Mouse (Mus musculus) bone marrow, adult 2 months (tissue): ENCODE measurements around the gene Odf2l. TPM values are rescaled to one million over a fixed set of nuclear protein-coding genes. Genes with fewer than 3 reads are reported as not detected.

Experiments
- H3K27ac ChIP-seq: fragments of 200-500 bp; 2 replicates; pipeline ENCODE4 v1.5.1; 2012; ENCODE audit warnings: low read depth, mild to moderate bottlenecking, control low read depth, inconsistent platforms, low read length; ENCODE audit not compliant: control insufficient read depth, poor library complexity, insufficient read depth
- H3K4me1 ChIP-seq: fragments of 200-500 bp; 2 replicates; pipeline ENCODE4 v1.6.1; 2011; ENCODE audit warnings: low read length; ENCODE audit not compliant: control insufficient read depth, insufficient read depth
- H3K4me3 ChIP-seq: fragments of 200-500 bp; replicated peaks from 2 replicates; pipeline ENCODE3; 2011; ENCODE audit warnings: mild to moderate bottlenecking, low read depth, low read length, control low read depth; ENCODE audit not compliant: control insufficient read depth
- CTCF ChIP-seq: fragments of 200-500 bp; IDR thresholded peaks from 2 replicates; pipeline ENCODE4 v1.5.1; 2011; ENCODE audit warnings: low read length, control low read depth; ENCODE audit not compliant: control insufficient read depth, insufficient read depth
- POLR2A ChIP-seq: fragments of 200-500 bp; IDR thresholded peaks from 2 replicates; pipeline ENCODE4 v1.6.1; 2011; ENCODE audit warnings: low read depth, mild to moderate bottlenecking, control low read depth, low read length, borderline replicate concordance; ENCODE audit not compliant: control insufficient read depth
- WGBS: fragments of 180-500 bp; shearing (Covaris S2); methylation state at CpG from one replicate; pipeline ENCODE4 v1.1.7; 2018; 5-methylcytosine and 5-hydroxymethylcytosine counted together
- polyA plus RNA-seq: library from polyadenylated mRNA; stranded (reverse); fragments of >200 nt; gene quantifications from 2 replicates; pipeline ENCODE4 v1.2.4, GENCODE M21; 2011; ENCODE audit warnings: low replicate concordance; ENCODE audit not compliant: missing spikeins, insufficient read depth, insufficient read length

Gene Odf2l
- polyA plus RNA-seq, 1 experiment: 10.2 TPM

DNA sequence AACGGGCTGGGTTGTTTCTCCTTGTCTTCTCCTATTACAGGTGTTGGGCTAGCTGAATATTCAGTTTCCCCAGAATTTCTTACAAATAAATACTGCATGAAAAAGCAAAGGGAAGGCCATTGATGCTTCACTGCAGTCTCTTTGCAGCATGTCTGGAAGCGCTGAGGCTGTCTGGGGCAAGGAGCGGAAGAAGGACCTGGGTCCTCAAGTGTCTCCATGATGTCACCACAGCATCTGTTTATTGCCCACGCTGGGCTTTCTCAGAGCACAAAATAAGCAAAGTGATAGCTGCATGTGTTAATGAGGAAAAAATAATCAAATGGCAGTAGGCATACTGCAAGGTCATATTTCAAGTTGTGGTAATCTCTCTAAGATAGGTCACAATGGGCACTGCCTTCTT lies 51.6 kb downstream of the Odf2l start:
- Histone ChIP-seq H3K27ac (no peak overlapping the region), H3K4me1 (no peaks in the 10 kb centered on the region; the same call in 1 of the 2 replicates), H3K4me3 (no peak overlapping the region)
- WGBS: 83% methylated on average over 4 of the region's 4 CpGs
- no peak for TF ChIP-seq POLR2A
- no peak for TF ChIP-seq CTCF

DNA sequence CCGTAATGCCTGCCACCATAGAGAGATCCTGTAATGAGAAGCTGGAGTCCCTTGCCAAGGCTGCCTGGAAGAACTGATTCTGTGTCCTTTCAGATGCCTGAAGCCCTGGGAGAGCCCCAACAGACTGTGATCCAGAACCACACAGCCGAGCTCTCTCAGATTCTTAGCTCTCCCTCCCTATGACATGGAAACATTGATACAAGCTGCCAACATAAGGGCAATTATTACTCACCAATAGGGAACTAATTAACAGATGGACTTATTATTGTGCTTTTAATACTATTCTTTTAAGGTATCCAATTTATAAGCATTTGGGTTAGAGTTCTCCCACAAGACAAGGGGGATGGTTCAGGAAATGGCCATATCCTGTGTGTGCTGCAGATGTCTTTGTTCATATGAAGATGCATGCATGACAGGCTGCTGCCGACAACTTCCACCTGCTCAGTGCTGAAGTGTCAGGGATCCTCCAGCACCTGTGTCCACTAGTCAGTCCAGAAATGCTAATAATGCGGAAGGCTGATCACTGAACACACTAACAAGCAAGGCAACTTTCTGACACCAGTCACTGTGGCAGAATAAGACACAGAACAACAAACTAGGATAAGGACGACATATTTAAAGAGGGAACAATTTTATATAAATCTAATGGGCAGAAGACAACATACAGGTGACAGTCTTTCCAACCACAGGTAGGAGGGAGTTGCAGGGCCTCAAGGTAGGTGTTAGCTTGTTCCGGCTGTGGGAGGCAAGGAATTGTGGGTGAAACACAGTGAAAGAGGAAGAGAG lies 52.4 kb downstream of the Odf2l start:
- Histone ChIP-seq H3K4me3 (no peak overlapping the region), H3K4me1 (no peaks in the 10 kb centered on the region; the same call in 1 of the 2 replicates), H3K27ac (no peak overlapping the region)
- 63% methylated on average over 6 of the region's 6 CpGs for WGBS
- TF ChIP-seq POLR2A: no peak
- no peak for TF ChIP-seq CTCF

DNA sequence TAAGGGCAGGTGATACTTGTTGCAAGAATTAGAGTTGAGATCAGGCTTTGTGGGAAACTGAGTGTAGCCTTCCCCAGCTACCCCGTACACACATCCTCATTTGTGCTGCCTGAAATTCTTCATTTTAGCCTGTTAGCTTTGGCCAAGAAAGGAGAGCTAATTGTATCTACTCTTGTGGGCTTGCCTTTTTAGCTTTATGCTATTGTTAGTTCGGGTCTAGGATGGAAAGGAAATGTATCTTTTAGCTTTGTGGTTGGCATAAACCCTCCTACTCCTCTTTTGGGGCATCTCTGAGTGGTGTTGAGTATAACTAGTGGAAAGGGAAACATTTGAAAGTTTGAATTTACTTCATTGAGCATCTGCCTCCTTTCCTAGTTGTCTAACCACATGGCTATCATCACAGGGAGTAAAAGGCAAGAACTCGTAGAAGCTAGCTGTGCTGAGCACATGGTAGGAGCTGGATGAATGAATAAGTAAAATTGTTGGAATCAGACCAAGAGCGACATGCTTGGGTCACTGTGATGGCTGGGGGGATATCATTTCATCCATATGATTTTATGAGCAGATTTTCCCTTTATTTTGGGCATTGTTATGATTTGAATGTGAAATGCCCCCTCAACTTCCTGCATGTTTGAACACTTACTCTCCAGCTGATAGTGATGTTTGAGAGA lies 53.1 kb downstream of the Odf2l start:
- no peak overlapping the region for H3K4me3 ChIP-seq
- H3K27ac ChIP-seq: no peak overlapping the region
- TF ChIP-seq POLR2A (no peak), CTCF (no peak)
- WGBS: 51% methylated on average over 4 of the region's 4 CpGs
- no peaks in the 10 kb centered on the region; the same call in 1 of the 2 replicates for H3K4me1 ChIP-seq

DNA sequence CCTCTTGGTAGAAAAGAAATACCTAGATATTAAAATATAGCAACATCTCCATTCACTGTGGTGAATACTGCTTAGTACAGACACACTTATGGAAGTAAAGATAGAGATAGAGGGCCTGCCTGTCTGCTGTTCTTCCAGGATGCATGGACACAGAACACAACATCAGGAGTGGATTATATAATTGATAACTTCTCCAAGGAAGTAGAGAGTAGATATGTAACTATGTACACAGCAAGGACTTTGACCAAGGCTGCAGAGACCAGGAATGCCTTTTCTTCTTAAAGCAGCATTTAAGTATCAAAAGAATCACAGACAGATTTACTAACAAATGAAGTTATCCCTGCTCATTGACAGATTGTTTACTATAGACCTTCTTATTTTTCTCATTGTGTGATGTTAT lies 66.3 kb downstream of the Odf2l start:
- Histone ChIP-seq H3K4me1 (no peaks in the 10 kb centered on the region), H3K27ac (no peak overlapping the region), H3K4me3 (no peak overlapping the region)
- TF ChIP-seq CTCF: no peak
- TF ChIP-seq POLR2A: no peak

DNA sequence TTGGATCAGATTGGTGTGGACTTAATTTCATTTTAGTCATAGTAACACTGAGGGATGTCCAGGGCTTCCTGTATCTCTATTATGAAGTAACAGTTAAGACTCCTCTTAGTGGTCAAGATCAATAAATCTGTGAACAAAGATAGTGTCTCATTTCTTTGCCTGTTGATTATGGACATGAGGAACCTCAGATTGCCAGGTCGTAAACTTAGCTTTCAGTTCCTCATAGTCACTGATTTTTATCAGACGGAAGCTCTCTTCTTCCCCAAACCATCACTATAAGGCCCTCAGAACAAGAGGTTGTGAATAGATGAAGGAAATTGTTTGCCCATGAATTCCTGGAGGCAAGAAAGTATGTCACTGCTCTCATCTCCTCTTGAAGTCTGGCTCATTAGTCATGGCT lies 73.6 kb downstream of the Odf2l start:
- no peak overlapping the region for H3K27ac ChIP-seq
- TF ChIP-seq POLR2A (no peak), CTCF (no peak)
- H3K4me1 ChIP-seq: no peaks in the 10 kb centered on the region
- WGBS: 13% methylated on average over 2 of the region's 2 CpGs
- no peak overlapping the region for H3K4me3 ChIP-seq

- H3K4me1 ChIP-seq: no peaks in the 10 kb centered on the region
- no peak overlapping the region for H3K27ac ChIP-seq
- TF ChIP-seq POLR2A (no peak), CTCF (no peak)
- 62% methylated on average over 8 of the region's 8 CpGs for WGBS
- no peak overlapping the region for H3K4me3 ChIP-seq
Observed at GRCm38 (mm10) chr3:145195240-145195923, 77.0 kb downstream of the Odf2l start.

DNA sequence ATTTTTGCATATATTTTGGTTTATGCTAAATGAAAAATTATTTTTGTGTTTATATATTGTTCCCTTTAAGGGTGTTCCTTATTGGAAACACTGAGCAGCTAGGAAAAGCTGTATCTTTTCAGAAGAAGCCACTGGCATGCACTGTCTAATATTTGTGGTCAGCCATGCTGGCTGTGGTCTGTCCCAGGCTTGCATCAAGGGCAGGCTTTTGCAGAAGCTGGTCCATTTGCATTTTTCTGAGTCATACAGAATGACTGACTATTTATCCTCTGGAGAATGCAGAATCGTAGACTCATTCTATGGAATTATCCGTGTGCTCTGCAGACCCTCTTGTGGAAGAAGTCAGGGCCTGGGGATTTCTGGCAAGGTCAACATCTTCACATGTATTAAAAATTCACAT lies 79.7 kb downstream of the Odf2l start:
- Histone ChIP-seq H3K4me3 (no peak overlapping the region), H3K27ac (no peak overlapping the region), H3K4me1 (no peaks in the 10 kb centered on the region)
- 76% methylated on average over 2 of the region's 2 CpGs for WGBS
- TF ChIP-seq POLR2A: no peak

Other genes with a start within 250 kb of the Odf2l start
- not detected in 2 replicates for gene Clca4b, start 186.1 kb upstream of the Odf2l start, polyA plus RNA-seq
- gene Clca4a, start 143.5 kb upstream of the Odf2l start, polyA plus RNA-seq: not detected in 2 replicates
- not detected in 2 replicates for gene Clca1, start 85.8 kb upstream of the Odf2l start, polyA plus RNA-seq
- gene Clca2, start 19.1 kb upstream of the Odf2l start, polyA plus RNA-seq: not detected in 2 replicates
- gene Col24a1, start 173.9 kb downstream of the Odf2l start, polyA plus RNA-seq: 0.18 TPM in 1 of 2 replicates, not detected in the other